Mouse (Mus musculus): ENCODE data around the gene Gtf3c1.
"Not testable (repeated sequence)": the region's sequence is repeated elsewhere in the genome, so short reads cannot be mapped to it uniquely, and the experiment has no call there.

Gene Gtf3c1

GRCm38 (mm10) chr7:125707593-125708022 lies at the start of gene Gtf3c1, which contains the start of gene D430042O09Rik:
TSS of gene Gtf3c1 (minus strand) at chr7:125707780.
TSS of gene D430042O09Rik (plus strand) at chr7:125707888.
- DNase-seq: peak; percentile 100

DNA sequence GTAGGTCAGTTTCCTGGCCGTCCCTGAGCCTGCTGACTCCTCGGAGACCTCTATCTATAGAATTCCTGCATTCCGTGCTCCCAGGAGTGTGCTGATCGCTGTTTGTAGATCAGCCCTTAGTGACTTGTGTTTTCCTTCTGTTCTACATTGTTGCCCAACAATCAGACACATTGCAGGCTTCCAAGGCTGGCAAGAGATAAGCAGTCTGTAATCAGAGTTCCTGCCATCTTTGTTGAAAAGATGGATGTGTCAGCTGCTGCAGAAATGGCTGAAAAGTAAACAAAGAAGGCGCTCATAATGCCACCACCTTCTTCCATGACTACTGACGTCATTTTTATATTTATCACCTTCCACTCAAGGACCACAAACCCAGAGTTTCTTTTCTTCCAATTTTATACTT lies 49.2 kb upstream of the Gtf3c1 start:
- no peak for DNase-seq

- DNase-seq: peak; percentile 23
Measured at GRCm38 (mm10) chr7:125753326-125753715, 45.7 kb upstream of the Gtf3c1 start.

DNA sequence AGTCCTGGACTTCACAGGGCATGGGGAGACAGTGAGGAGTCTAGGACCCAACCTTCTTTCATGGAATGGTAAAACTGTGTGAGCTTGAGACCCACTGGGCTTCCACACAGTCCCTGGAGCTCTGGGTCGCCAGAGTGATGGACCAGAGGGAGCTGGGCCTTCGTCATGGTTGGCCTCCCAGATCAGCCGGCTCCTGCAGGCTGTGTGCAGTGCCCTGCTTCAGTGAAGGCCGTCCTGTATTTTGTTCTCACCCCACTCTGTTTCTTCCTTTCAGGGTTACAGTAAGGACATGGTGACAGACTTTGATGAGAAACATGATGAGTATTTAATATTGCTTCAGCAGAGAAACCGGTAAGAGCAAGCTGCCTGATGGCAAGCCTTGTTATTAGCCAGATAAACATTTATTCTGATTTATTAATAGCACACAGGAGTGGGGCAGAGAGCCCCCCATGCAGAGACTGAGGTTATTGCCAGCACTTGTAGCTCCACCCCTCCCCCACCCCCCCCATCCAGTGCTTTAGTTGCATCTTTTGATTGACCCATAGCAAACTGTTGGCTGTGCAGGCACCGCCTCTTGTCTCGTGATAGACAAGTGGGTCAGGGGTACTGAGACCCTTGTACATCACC lies 45.2 kb upstream of the Gtf3c1 start:
- DNase-seq: no peak

- no peak for DNase-seq
Measured at GRCm38 (mm10) chr7:125748186-125748585, 40.6 kb upstream of the Gtf3c1 start.

DNA sequence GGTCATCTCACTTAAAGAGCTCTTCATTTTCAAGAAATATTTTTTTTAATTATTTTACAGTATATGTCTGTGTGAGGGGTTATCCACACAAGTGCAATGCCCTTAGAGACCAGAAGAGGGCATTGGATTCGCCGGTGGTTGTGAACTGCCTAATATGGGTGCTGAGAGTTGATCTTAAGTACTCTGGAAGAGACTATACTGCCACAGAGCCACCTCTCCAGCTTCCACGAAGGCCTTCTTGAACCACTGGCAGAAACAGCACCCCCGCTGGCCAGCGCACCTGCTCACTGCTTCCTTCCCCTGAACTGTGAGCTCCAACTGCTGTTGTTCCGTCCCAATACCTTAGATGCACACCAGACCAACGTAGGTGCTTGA lies 39.7 kb upstream of the Gtf3c1 start:
- DNase-seq: no peak

DNA sequence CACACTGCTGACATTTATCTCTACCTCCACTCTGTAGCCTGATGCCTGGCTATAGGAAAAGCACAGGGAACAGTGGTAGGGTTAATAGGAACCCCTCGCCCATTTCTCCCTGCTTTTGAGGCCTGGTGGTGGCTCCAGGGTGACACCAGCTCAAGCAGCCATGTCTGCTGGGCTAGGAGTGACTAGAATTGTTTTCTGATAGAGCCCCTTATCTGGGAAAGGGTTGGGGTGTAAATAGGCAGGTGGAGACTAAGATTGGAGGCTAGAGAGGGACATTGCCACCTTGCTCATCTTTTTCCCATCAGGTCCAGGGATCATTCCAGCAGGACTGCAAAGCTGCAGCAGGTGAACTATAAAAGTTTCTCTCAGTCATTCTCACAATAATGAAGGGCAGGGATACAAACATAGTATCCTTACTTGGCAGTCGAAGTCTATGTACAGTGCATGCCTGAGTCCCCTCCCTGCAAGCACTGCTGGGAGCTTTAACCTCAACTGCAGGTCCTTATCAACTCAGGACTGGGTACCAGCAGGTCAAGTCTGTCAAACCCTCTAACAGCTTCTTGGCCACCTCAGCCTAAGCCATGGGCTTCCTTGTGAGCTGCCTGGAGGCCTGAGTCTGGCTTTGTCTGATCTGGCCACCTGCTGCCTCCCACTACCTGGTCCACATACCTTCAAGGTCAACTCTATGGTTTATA lies 39.2 kb upstream of the Gtf3c1 start:
- no peak for DNase-seq

DNA sequence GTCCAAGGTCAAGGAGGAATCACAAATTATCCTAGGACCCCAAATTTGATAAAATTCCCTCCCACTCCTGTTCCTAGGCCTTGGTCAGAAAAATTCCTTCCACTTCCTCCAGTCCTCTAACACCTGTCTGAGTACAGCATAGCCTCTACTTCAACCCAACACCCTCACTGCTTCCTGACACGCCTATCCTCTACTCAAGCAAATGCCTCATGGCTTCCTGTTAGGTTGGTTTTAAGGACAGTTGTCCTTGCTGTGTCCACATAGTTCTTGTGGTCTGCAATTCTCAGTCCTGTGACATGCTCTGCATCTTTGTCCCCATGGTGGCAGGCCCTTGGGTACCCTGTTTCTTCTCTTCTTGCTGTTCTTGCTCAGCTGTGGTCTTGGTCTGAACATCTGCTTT lies 37.2 kb upstream of the Gtf3c1 start:
- DNase-seq: no peak

DNA sequence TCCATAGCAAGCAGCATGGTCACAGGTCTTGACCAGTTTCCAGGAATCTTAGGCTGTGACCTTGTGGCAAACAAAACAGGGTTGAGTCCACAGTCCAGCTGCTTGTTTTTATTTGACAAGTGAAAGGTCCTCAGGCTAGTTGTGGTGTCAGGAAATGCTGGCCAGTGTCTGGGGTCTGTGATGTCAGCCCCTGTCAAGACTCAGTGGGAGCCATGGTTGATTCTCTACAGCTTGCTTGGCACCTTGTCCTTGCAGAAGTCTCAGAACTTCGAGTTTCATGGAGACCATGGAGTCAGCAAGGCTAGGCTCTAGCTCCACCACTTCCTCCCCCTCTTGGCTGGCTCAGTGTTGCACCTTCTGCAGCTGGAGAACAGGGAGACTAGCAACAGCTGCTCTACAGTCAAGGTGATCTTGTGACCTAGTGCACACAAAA lies 33.7 kb upstream of the Gtf3c1 start:
- peak; percentile 85 for DNase-seq

DNA sequence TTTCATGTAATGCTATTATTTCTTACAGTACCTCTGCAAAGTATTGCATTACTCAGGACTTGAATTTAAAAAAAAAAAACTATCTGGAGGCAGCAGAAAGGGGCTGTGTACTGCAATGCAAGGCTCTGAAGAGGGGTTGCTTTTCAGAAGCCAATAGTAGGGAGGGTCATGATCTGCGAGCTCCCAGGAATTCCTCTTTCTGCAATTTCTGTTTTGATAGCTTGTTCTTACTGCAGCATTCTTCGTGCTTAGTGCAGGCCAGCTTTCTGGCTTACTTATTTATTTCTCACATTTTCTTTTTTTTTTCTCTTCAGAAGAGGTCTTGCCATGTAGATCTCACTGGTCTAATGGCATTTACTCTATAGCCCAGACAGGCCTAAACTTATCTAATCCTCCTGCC lies 32.9 kb upstream of the Gtf3c1 start:
- no peak for DNase-seq

DNA sequence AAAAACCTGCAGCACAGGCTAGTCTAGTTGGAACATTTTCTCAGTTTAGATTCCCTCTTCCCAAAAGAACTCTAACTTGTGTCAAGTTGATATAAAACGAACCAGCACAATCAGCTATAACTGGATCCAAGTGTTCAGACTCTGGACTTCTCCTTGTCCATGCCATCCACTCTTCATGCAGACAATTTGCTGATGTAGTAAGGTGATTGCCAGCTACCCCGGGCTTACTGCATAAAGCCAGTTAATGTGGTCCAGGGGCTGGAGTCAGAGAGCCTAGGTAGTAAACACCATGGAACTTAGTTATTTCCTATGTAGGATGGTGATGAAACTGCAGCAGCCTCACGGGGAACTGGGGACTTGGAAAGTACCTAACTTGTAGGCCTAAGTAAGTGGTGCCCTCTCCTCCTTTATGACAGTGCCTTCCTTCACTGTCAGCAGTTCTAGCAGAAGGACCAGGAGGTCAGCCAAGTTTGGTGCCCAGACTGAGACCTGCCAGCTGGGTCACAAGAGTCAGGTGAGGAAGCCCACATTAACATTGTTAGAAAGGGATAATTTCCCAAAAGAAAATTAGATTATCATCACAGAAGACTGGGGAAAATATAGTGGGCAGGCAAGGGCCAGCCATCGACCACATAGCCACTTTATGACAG lies 28.9 kb upstream of the Gtf3c1 start:
- DNase-seq: peak; percentile 76

DNA sequence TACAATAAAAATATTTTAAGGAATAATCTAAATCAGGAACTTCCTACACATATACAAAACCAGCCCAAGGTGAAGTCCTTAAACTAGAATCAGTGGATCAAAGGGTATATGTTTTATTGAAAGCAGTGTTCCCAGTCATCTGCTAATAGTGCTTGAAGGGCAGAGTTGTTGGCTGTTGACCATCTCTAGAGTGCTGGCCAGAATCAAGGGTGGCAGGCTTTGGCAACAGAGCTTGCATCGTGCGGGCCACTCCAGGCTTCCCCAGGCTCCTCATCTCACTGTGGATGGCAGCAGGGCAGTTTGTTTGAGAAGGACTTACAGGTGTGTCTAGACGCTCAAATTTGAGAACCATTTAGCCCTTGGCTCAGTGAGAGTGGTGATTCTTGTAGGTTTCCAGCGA lies 26.2 kb upstream of the Gtf3c1 start:
- DNase-seq: no peak

DNA sequence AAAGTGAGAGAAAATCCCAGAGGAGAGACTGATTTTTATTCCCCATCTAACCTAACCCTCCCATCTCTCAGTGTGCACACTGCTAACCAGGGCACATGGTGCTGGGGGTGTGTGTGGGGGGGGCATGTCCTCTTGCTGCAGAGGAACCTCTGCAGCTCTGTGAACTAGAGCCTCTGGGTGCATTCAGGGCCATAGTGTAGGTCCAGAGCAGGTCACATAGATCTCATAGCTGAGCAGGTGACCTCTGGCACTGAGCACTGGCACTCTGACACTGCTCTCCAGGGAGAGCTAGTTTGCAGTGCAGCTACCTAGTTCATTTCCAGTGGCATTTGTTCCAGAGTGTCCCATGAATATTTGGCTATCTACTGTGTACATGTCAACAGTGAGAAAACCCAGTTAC lies 24.1 kb upstream of the Gtf3c1 start:
- DNase-seq: peak; percentile 46

DNA sequence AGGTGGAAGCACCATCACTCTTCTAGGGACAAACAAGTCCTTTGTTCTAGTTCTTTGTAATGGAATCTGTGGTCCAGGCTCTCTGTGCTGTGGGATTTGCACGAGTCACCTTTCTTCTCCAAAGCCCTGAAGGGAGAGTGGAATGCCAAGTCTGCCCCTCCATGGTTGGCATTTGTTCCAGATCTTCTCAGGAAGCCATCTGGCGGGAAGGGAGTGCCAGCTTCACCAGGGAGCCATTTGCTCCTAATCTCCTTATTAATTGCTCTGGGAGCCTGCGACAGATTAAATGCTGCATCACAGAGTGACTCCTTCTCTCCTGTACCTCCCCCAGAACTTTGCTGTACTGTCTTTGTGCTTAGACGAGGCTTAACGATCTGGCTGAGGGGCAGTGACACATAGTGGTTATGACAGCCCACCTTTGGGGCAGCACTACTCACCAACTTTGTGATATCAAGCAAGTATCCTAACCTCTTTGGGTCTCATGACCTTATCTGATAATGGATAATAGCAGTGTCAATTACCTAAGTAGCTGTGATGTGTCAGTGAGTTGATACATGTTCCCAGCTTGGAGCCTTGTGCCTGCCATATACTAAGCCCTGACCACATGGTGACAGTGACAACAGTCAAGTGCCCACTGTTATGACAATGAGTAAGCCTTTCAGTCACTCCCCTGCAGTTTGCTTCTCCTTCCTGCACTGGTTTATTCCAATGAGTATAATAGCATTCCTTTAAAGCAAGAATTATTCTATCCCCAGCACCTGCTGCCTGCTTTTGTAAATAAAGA lies 15.8 kb upstream of the Gtf3c1 start:
- no peak for DNase-seq

DNA sequence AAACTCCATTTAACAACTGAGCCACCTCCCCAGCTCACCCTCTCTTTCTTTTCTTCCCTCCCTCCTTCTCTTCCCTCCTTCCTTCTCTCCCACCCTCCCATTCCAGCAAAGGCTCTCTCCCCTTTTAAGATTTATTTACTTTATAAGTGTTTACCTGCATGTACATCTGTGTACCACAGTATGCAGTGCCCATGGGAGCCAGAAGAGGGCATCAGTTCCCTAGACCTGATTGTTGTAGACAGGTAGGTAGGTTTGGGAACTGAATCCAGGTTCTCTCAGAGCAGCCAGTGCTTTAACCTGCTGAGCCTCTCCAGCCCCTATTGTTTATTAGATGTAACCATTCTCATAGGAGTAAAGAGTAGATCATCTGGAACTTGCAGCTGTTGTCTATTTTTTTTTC lies 14.5 kb upstream of the Gtf3c1 start:
- peak; percentile 46 for DNase-seq

DNA sequence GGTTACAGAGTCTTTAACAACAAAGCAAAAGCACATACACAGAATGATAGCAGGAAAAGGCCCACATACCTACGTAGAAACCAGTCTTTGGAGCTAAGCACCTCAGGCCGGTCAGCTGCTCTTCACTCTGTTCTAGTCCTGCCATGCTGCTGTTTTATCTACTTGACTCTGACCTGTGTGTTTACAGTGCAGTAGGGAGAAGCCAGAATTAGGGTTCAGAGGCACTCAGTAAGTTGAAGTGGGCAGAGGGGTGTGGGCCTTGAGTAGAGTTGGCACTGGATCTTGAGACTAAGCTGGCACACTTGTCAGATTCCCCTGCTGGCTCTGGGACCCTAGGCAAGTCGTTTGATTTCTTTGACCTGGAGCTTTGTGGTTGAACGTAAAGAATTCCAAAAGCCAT lies 13.5 kb upstream of the Gtf3c1 start:
- no peak for DNase-seq

DNA sequence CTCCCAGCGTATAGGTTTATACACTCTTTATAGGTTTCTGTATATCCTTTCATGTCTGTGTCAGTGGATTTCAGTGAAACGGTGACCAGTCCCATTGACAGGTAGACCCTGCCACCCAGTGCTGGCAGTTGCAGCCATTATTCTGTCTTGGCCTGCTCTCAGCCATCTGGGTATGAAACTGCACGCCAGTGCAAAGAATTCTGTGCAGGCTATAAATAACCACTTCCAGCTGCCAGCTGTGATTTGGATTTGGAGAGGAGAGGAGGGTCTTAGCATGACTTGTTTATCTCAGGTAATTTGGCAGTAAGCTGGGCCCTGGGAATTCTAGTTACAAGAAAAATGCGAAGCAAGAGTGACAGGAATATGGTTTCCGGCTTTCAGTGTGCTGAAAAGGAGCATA lies 12.8 kb upstream of the Gtf3c1 start:
- DNase-seq: no peak

DNA sequence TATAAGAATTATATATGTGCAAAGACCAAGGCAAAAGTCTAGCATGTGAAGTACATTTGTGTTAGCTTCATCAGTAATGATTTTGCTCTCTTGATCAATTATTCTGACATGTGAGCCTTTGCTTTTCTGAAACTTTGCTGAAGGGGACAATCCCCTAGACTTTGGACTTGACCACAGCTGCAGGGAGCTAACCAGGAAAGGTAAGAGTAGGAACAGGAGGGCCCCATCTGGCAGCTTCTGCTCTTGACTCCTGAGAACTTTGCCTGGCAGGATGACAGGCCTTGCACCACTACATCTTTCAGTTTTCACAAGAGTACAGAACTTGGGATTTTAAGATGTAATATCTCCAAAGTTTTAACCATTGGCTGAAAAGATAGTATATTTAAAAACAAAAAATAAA lies 10.0 kb upstream of the Gtf3c1 start:
- DNase-seq: peak; percentile 20

DNA sequence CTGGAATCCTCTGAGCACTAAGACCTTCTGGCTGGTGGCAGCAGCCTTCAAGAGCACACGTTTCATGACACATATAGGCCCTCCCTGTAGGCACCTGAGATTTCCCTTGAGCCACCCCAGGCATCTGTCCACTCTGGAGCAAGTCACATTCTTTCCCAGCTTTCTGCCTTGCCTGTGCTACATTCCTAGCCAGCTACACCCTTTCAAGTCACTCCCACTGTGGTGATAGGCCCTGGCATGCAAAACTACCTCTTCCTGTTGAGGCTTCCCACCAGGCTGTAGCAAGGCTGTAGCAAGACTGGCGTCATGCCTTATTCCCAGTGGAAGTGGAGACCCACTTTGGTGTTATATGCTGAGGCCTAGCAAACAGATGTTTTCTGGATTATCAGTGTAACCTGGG lies 9.1 kb upstream of the Gtf3c1 start:
- peak; percentile 17 for DNase-seq

DNA sequence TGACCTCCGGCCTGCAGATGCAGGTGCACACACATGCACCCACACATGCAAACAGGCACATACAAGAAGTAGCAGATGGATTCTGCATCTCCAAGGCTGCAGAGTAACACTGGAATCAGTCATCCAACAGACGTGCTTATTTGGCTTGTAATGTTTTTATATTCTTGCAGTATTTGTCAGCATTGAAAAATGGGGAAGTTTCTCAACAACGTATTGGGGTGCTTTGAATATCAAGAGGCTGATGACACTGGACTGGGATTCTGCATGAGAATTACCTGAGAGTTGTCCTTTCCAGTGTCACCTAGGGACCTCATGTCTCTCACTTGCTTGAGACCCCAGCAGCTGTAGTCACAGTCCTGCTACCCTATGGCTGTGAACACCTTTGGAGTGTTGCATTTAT lies 7.2 kb upstream of the Gtf3c1 start:
- DNase-seq: no peak

DNA sequence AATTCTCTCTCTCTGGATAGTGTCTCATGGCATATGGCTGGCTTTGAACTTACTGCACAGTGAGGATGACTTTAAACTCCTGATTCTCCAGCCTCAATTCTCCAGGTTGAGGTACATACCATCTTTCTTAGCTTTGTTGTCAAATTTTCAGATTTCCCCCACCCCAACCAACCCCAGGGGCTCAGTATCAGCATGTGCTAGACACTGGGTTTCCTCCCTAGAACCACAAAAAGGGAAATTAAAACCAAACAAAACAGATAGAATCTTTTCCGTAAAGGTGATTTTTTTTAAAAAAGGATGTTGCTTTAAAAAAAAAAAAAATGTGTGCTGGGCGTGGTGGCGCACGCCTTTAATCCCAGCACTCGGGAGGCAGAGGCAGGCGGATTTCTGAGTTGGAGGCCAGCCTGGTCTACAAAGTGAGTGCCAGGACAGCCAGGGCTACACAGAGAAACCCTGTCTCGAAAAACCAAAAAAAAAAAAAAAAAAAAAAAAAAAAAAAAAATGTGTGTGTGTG lies 6.0 kb upstream of the Gtf3c1 start:
- DNase-seq: not testable (repeated sequence)

- DNase-seq: no peak
Measured at GRCm38 (mm10) chr7:125708100-125708499, 520 bp upstream of the Gtf3c1 start.

- peak; percentile 77 for DNase-seq
Measured at GRCm38 (mm10) chr7:125707186-125707585, 394 bp downstream of the Gtf3c1 start.

All from kidney, adult 9 months (tissue).